Mouse (Mus musculus): ENCODE measurements around the gene Plet1. TPM values are rescaled to one million over a fixed set of nuclear protein-coding genes. Genes with fewer than 3 reads are reported as not detected.

The Plet1 gene
- polyA plus RNA-seq, 1 experiment: 86.0 TPM

DNA sequence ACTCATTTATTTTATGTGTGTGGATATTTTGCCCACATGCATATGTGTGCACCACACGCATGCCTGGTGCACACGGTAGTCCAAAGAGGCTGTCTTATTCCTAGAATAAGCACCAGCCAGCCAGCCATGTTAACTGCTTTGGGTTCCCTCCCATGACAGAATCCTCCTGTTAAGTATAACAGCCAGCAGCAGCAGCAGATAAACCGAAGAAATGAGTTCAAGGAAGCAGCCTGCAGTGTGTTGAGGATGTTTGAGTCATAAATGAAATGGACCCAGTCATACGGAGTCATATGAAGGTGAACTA, 31.2 kb upstream of the Plet1 start:
- 33% methylated on average over 4 of the region's 4 CpGs for WGBS
- no peak for TF ChIP-seq POLR2A (IDR thresholded peaks at IDR 0.05; ENCODE audit: low read depth, low read length)
- TF ChIP-seq CTCF (conservative IDR thresholded peaks at IDR 0.05; ENCODE audit: insufficient read depth, insufficient read length, low read depth, low read length): no peak
- Histone ChIP-seq H3K27me3 (replicated peaks; ENCODE audit: control insufficient read depth, insufficient read depth, low read length) (no peaks in the 10 kb centered on the region), H3K27ac (ENCODE audit: insufficient read depth, low read depth, low read length) (no peak overlapping the region), H3K4me3 (ENCODE audit: insufficient read depth, low read depth, low read length) (no peak overlapping the region), H3K36me3 (ENCODE audit: control insufficient read depth, insufficient read depth, low read length) (no peaks in the 10 kb centered on the region), H3K4me1 (ENCODE audit: control insufficient read depth, insufficient read depth, low read length) (0 out of 2 replicates have a peak, but pooled peaks cover 3% of the 10 kb centered on the region)
- no peak for DNase-seq

- Histone ChIP-seq H3K4me1 (ENCODE audit: control insufficient read depth, insufficient read depth, low read length) (no peaks in the 10 kb centered on the region), H3K4me3 (ENCODE audit: insufficient read depth, low read depth, low read length) (no peak overlapping the region), H3K27ac (ENCODE audit: insufficient read depth, low read depth, low read length) (no peak overlapping the region), H3K27me3 (replicated peaks; ENCODE audit: control insufficient read depth, insufficient read depth, low read length) (no peaks in the 10 kb centered on the region), H3K36me3 (ENCODE audit: control insufficient read depth, insufficient read depth, low read length) (no peaks in the 10 kb centered on the region)
- no peak for TF ChIP-seq POLR2A (IDR thresholded peaks at IDR 0.05; ENCODE audit: low read depth, low read length)
- TF ChIP-seq CTCF (conservative IDR thresholded peaks at IDR 0.05; ENCODE audit: insufficient read depth, insufficient read length, low read depth, low read length): no peak
- 69% methylated on average over 5 of the region's 5 CpGs for WGBS
- DNase-seq: no peak
Observed at GRCm38 (mm10) chr9:50470377-50471100, 23.8 kb upstream of the Plet1 start.

GRCm38 (mm10) chr9:50471181-50471901, 23.0 kb upstream of the Plet1 start:
- no peak for DNase-seq
- WGBS: 61% methylated on average over 13 of the region's 13 CpGs
- no peak for TF ChIP-seq CTCF (conservative IDR thresholded peaks at IDR 0.05; ENCODE audit: insufficient read depth, insufficient read length, low read depth, low read length)
- no peak for TF ChIP-seq POLR2A (IDR thresholded peaks at IDR 0.05; ENCODE audit: low read depth, low read length)
- no peaks in the 10 kb centered on the region for H3K27me3 ChIP-seq (replicated peaks; ENCODE audit: control insufficient read depth, insufficient read depth, low read length)
- no peak overlapping the region for H3K4me3 ChIP-seq (ENCODE audit: insufficient read depth, low read depth, low read length)
- H3K36me3 ChIP-seq (ENCODE audit: control insufficient read depth, insufficient read depth, low read length): no peaks in the 10 kb centered on the region
- no peak overlapping the region for H3K27ac ChIP-seq (ENCODE audit: insufficient read depth, low read depth, low read length)
- 0 out of 2 replicates have a peak, but pooled peaks cover 4% of the 10 kb centered on the region for H3K4me1 ChIP-seq (ENCODE audit: control insufficient read depth, insufficient read depth, low read length)

DNA sequence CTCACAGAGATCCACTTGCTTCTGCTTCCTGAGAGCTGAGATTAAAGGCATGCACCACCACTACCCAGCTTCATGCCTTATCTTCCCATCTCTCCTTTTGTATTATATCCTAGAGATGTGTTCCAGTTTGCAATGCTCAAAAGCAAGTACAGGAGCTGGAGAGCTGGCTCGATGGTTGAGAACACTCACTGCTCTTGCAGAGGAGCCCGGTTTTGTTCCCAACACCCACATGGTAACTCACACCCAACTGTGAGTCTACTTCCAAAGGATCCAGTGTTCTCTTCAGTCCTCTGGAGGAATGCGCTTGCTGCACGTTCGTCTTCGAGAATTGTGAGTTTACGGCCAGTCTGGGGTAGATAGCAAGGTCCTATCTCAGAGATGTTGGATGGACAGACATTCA, 19.0 kb upstream of the Plet1 start:
- H3K27ac ChIP-seq (ENCODE audit: insufficient read depth, low read depth, low read length): no peak overlapping the region
- 0 out of 2 replicates have a peak, but pooled peaks cover 4% of the 10 kb centered on the region for H3K4me1 ChIP-seq (ENCODE audit: control insufficient read depth, insufficient read depth, low read length)
- H3K27me3 ChIP-seq (replicated peaks; ENCODE audit: control insufficient read depth, insufficient read depth, low read length): no peaks in the 10 kb centered on the region
- no peaks in the 10 kb centered on the region for H3K36me3 ChIP-seq (ENCODE audit: control insufficient read depth, insufficient read depth, low read length)
- DNase-seq: no peak
- TF ChIP-seq POLR2A (IDR thresholded peaks at IDR 0.05; ENCODE audit: low read depth, low read length) (no peak), CTCF (conservative IDR thresholded peaks at IDR 0.05; ENCODE audit: insufficient read depth, insufficient read length, low read depth, low read length) (no peak)
- no peak overlapping the region for H3K4me3 ChIP-seq (ENCODE audit: insufficient read depth, low read depth, low read length)
- WGBS: 61% methylated on average over 7 of the region's 7 CpGs

- no peak overlapping the region for H3K27ac ChIP-seq (ENCODE audit: insufficient read depth, low read depth, low read length)
- H3K27me3 ChIP-seq (replicated peaks; ENCODE audit: control insufficient read depth, insufficient read depth, low read length): no peaks in the 10 kb centered on the region
- 30% methylated on average over 8 of the region's 8 CpGs for WGBS
- 0 out of 2 replicates have a peak, but pooled peaks cover 4% of the 10 kb centered on the region for H3K4me1 ChIP-seq (ENCODE audit: control insufficient read depth, insufficient read depth, low read length)
- no peak overlapping the region for H3K4me3 ChIP-seq (ENCODE audit: insufficient read depth, low read depth, low read length)
- TF ChIP-seq CTCF (conservative IDR thresholded peaks at IDR 0.05; ENCODE audit: insufficient read depth, insufficient read length, low read depth, low read length) (no peak), POLR2A (IDR thresholded peaks at IDR 0.05; ENCODE audit: low read depth, low read length) (no peak)
- DNase-seq: no peak
- no peaks in the 10 kb centered on the region for H3K36me3 ChIP-seq (ENCODE audit: control insufficient read depth, insufficient read depth, low read length)
Observed at GRCm38 (mm10) chr9:50475745-50476144, 18.6 kb upstream of the Plet1 start.

GRCm38 (mm10) chr9:50476651-50477050, 17.7 kb upstream of the Plet1 start:
- Histone ChIP-seq H3K27ac (ENCODE audit: insufficient read depth, low read depth, low read length) (no peak overlapping the region), H3K4me3 (ENCODE audit: insufficient read depth, low read depth, low read length) (no peak overlapping the region), H3K36me3 (ENCODE audit: control insufficient read depth, insufficient read depth, low read length) (no peaks in the 10 kb centered on the region), H3K4me1 (ENCODE audit: control insufficient read depth, insufficient read depth, low read length) (0 out of 2 replicates have a peak, but pooled peaks cover 4% of the 10 kb centered on the region), H3K27me3 (replicated peaks; ENCODE audit: control insufficient read depth, insufficient read depth, low read length) (no peaks in the 10 kb centered on the region)
- TF ChIP-seq POLR2A (IDR thresholded peaks at IDR 0.05; ENCODE audit: low read depth, low read length) (no peak), CTCF (conservative IDR thresholded peaks at IDR 0.05; ENCODE audit: insufficient read depth, insufficient read length, low read depth, low read length) (no peak)
- WGBS: 65% methylated on average over 7 of the region's 7 CpGs
- DNase-seq: no peak

GRCm38 (mm10) chr9:50477270-50477669, 17.1 kb upstream of the Plet1 start:
- H3K36me3 ChIP-seq (ENCODE audit: control insufficient read depth, insufficient read depth, low read length): no peaks in the 10 kb centered on the region
- H3K27me3 ChIP-seq (replicated peaks; ENCODE audit: control insufficient read depth, insufficient read depth, low read length): no peaks in the 10 kb centered on the region
- H3K27ac ChIP-seq (ENCODE audit: insufficient read depth, low read depth, low read length): no peak overlapping the region
- TF ChIP-seq CTCF (conservative IDR thresholded peaks at IDR 0.05; ENCODE audit: insufficient read depth, insufficient read length, low read depth, low read length) (no peak), POLR2A (IDR thresholded peaks at IDR 0.05; ENCODE audit: low read depth, low read length) (no peak)
- 0 out of 2 replicates have a peak, but pooled peaks cover 4% of the 10 kb centered on the region for H3K4me1 ChIP-seq (ENCODE audit: control insufficient read depth, insufficient read depth, low read length)
- DNase-seq: no peak
- H3K4me3 ChIP-seq (ENCODE audit: insufficient read depth, low read depth, low read length): no peak overlapping the region
- WGBS: 77% methylated on average over 9 of the region's 9 CpGs
